Mouse (Mus musculus): ENCODE measurements around the gene Rtn4ip1. TPM values are rescaled to one million over a fixed set of nuclear protein-coding genes. Genes with fewer than 3 reads are reported as not detected.

The Rtn4ip1 gene
- 16.5 and 16.8 TPM in 2 replicates for polyA plus RNA-seq (2014; fragmentation: Nextera tagmentation; extraction: Ambion mirVana)

- Histone ChIP-seq H3K9ac (peak within 1 kb of the TSS; percentile 74), H3K4me3 (replicated peaks; ENCODE audit: low read length) (peak within 1 kb of the TSS; percentile 75), H3K4me1 (replicated peaks; ENCODE audit: control insufficient read depth, insufficient read depth, low read length) (peaks cover 15% of the 10 kb centered on the region), H3K36me3 (replicated peaks; ENCODE audit: control insufficient read depth, insufficient read depth) (no peaks in the 10 kb centered on the region), H3K27ac (peak within 1 kb of the TSS; percentile 73), H3K9me3 (ENCODE audit: control insufficient read depth, low read length) (no peaks in the 10 kb centered on the region), H3K27me3 (ENCODE audit: control insufficient read depth, insufficient read depth, low read length) (no peaks in the 10 kb centered on the region), H3K4me2 (replicated peaks) (peak within 1 kb of the TSS; percentile 80)
- ATAC-seq (ENCODE audit: low FRiP score) (peak; percentile 97), DNase-seq (ENCODE audit: low spot score) (peak; percentile 96)
- under 1% methylated on average over 40 of the region's 40 CpGs for WGBS
Observed at GRCm38 (mm10) chr10:43901578-43902194, at the start of gene Rtn4ip1, which contains the start of gene Qrsl1. Rtn4ip1 (plus strand) TSS chr10:43901807. Qrsl1 (minus strand) TSS chr10:43901745.

- no peak overlapping the region for H3K4me2 ChIP-seq (replicated peaks)
- no peak for DNase-seq (ENCODE audit: low spot score)
- H3K9me3 ChIP-seq (ENCODE audit: control insufficient read depth, low read length) = peaks cover 9% of the 10 kb centered on the region; the same call in 1 of the 2 replicates
- H3K4me3 ChIP-seq (replicated peaks; ENCODE audit: low read length) = no peak overlapping the region
- no peaks in the 10 kb centered on the region for H3K27me3 ChIP-seq (ENCODE audit: control insufficient read depth, insufficient read depth, low read length)
- no peak for ATAC-seq (ENCODE audit: low FRiP score)
- H3K4me1 ChIP-seq (replicated peaks; ENCODE audit: control insufficient read depth, insufficient read depth, low read length) = no peaks in the 10 kb centered on the region
- H3K9ac ChIP-seq = no peak overlapping the region
- no peak overlapping the region for H3K27ac ChIP-seq
- H3K36me3 ChIP-seq (replicated peaks; ENCODE audit: control insufficient read depth, insufficient read depth) = no peaks in the 10 kb centered on the region
- WGBS = 90% methylated on average over 5 of the region's 5 CpGs
Observed at GRCm38 (mm10) chr10:43851898-43852297, 49.7 kb upstream of the Rtn4ip1 start.

- 93% methylated on average over 9 of the region's 9 CpGs for WGBS
Observed at GRCm38 (mm10) chr10:43855916-43856315, 45.7 kb upstream of the Rtn4ip1 start.

GRCm38 (mm10) chr10:43856351-43856750 lies 45.3 kb upstream of the Rtn4ip1 start:
- no peak overlapping the region for H3K4me3 ChIP-seq (replicated peaks; ENCODE audit: low read length)
- H3K9ac ChIP-seq = no peak overlapping the region
- no peak overlapping the region for H3K4me2 ChIP-seq (replicated peaks)
- H3K9me3 ChIP-seq (ENCODE audit: control insufficient read depth, low read length) = peaks cover 9% of the 10 kb centered on the region; the same call in 1 of the 2 replicates
- 91% methylated on average over 3 of the region's 3 CpGs for WGBS
- no peak overlapping the region for H3K27ac ChIP-seq
- ATAC-seq (ENCODE audit: low FRiP score) (no peak), DNase-seq (ENCODE audit: low spot score) (no peak)
- no peaks in the 10 kb centered on the region for H3K36me3 ChIP-seq (replicated peaks; ENCODE audit: control insufficient read depth, insufficient read depth)
- H3K4me1 ChIP-seq (replicated peaks; ENCODE audit: control insufficient read depth, insufficient read depth, low read length) = no peaks in the 10 kb centered on the region
- no peaks in the 10 kb centered on the region for H3K27me3 ChIP-seq (ENCODE audit: control insufficient read depth, insufficient read depth, low read length)

More at GRCm38 (mm10) chr10:43855916-43856315, 45.7 kb upstream of the Rtn4ip1 start:
- H3K4me3 ChIP-seq (replicated peaks; ENCODE audit: low read length) = no peak overlapping the region
- DNase-seq (ENCODE audit: low spot score) = no peak
- H3K9ac ChIP-seq = no peak overlapping the region
- H3K36me3 ChIP-seq (replicated peaks; ENCODE audit: control insufficient read depth, insufficient read depth) = no peaks in the 10 kb centered on the region
- ATAC-seq (ENCODE audit: low FRiP score) = no peak
- peaks cover 9% of the 10 kb centered on the region; the same call in 1 of the 2 replicates for H3K9me3 ChIP-seq (ENCODE audit: control insufficient read depth, low read length)
- no peak overlapping the region for H3K27ac ChIP-seq
- no peaks in the 10 kb centered on the region for H3K27me3 ChIP-seq (ENCODE audit: control insufficient read depth, insufficient read depth, low read length)
- no peak overlapping the region for H3K4me2 ChIP-seq (replicated peaks)
- no peaks in the 10 kb centered on the region for H3K4me1 ChIP-seq (replicated peaks; ENCODE audit: control insufficient read depth, insufficient read depth, low read length)

GRCm38 (mm10) chr10:43870752-43871151 lies 30.9 kb upstream of the Rtn4ip1 start:
- peak; percentile 45 for DNase-seq (ENCODE audit: low spot score)
- H3K27ac ChIP-seq = no peak overlapping the region
- peaks cover 1% of the 10 kb centered on the region; the same call in 1 of the 2 replicates for H3K36me3 ChIP-seq (replicated peaks; ENCODE audit: control insufficient read depth, insufficient read depth)
- H3K4me3 ChIP-seq (replicated peaks; ENCODE audit: low read length) = no peak overlapping the region
- no peaks in the 10 kb centered on the region for H3K9me3 ChIP-seq (ENCODE audit: control insufficient read depth, low read length)
- no peaks in the 10 kb centered on the region for H3K27me3 ChIP-seq (ENCODE audit: control insufficient read depth, insufficient read depth, low read length)
- H3K4me1 ChIP-seq (replicated peaks; ENCODE audit: control insufficient read depth, insufficient read depth, low read length) = no peaks in the 10 kb centered on the region
- no peak overlapping the region for H3K4me2 ChIP-seq (replicated peaks)
- no peak for ATAC-seq (ENCODE audit: low FRiP score)
- 70% methylated on average over 10 of the region's 10 CpGs for WGBS
- no peak overlapping the region for H3K9ac ChIP-seq

- no peak overlapping the region for H3K4me2 ChIP-seq (replicated peaks)
- H3K9me3 ChIP-seq (ENCODE audit: control insufficient read depth, low read length) = no peaks in the 10 kb centered on the region
- H3K27me3 ChIP-seq (ENCODE audit: control insufficient read depth, insufficient read depth, low read length) = no peaks in the 10 kb centered on the region
- H3K4me1 ChIP-seq (replicated peaks; ENCODE audit: control insufficient read depth, insufficient read depth, low read length) = no peaks in the 10 kb centered on the region
- DNase-seq (ENCODE audit: low spot score) (no peak), ATAC-seq (ENCODE audit: low FRiP score) (no peak)
- H3K4me3 ChIP-seq (replicated peaks; ENCODE audit: low read length) = no peak overlapping the region
- 100% methylated on average over 1 of the region's 1 CpGs for WGBS
- H3K36me3 ChIP-seq (replicated peaks; ENCODE audit: control insufficient read depth, insufficient read depth) = peaks cover 8% of the 10 kb centered on the region
- no peak overlapping the region for H3K9ac ChIP-seq
- no peak overlapping the region for H3K27ac ChIP-seq
Observed at GRCm38 (mm10) chr10:43871458-43871857, 30.1 kb upstream of the Rtn4ip1 start.

GRCm38 (mm10) chr10:43887676-43888075 lies 13.9 kb upstream of the Rtn4ip1 start:
- no peaks in the 10 kb centered on the region for H3K27me3 ChIP-seq (ENCODE audit: control insufficient read depth, insufficient read depth, low read length)
- H3K4me2 ChIP-seq (replicated peaks) = no peak overlapping the region
- no peaks in the 10 kb centered on the region for H3K4me1 ChIP-seq (replicated peaks; ENCODE audit: control insufficient read depth, insufficient read depth, low read length)
- WGBS = 61% methylated on average over 9 of the region's 9 CpGs
- no peaks in the 10 kb centered on the region for H3K9me3 ChIP-seq (ENCODE audit: control insufficient read depth, low read length)
- H3K9ac ChIP-seq = no peak overlapping the region
- no peak overlapping the region for H3K4me3 ChIP-seq (replicated peaks; ENCODE audit: low read length)
- H3K36me3 ChIP-seq (replicated peaks; ENCODE audit: control insufficient read depth, insufficient read depth) = peaks cover 45% of the 10 kb centered on the region
- DNase-seq (ENCODE audit: low spot score) (no peak), ATAC-seq (ENCODE audit: low FRiP score) (no peak)
- H3K27ac ChIP-seq = no peak overlapping the region

GRCm38 (mm10) chr10:43888976-43889375 lies 12.6 kb upstream of the Rtn4ip1 start:
- WGBS = 91% methylated on average over 16 of the region's 16 CpGs
- DNase-seq (ENCODE audit: low spot score) = no peak
- no peak overlapping the region for H3K4me2 ChIP-seq (replicated peaks)

GRCm38 (mm10) chr10:43892971-43893370 lies 8.6 kb upstream of the Rtn4ip1 start:
- Histone ChIP-seq H3K9me3 (ENCODE audit: control insufficient read depth, low read length) (no peaks in the 10 kb centered on the region), H3K4me1 (replicated peaks; ENCODE audit: control insufficient read depth, insufficient read depth, low read length) (no peaks in the 10 kb centered on the region), H3K4me3 (replicated peaks; ENCODE audit: low read length) (no peak overlapping the region), H3K4me2 (replicated peaks) (no peak overlapping the region), H3K36me3 (replicated peaks; ENCODE audit: control insufficient read depth, insufficient read depth) (peaks cover 31% of the 10 kb centered on the region), H3K9ac (no peak overlapping the region), H3K27me3 (ENCODE audit: control insufficient read depth, insufficient read depth, low read length) (no peaks in the 10 kb centered on the region), H3K27ac (no peak overlapping the region)
- ATAC-seq (ENCODE audit: low FRiP score) = no peak
- no peak for DNase-seq (ENCODE audit: low spot score)
- 93% methylated on average over 4 of the region's 4 CpGs for WGBS

More at GRCm38 (mm10) chr10:43888976-43889375, 12.6 kb upstream of the Rtn4ip1 start:
- Histone ChIP-seq H3K4me1 (replicated peaks; ENCODE audit: control insufficient read depth, insufficient read depth, low read length) (no peaks in the 10 kb centered on the region), H3K9ac (no peak overlapping the region), H3K27ac (no peak overlapping the region), H3K36me3 (replicated peaks; ENCODE audit: control insufficient read depth, insufficient read depth) (peaks cover 52% of the 10 kb centered on the region), H3K27me3 (ENCODE audit: control insufficient read depth, insufficient read depth, low read length) (no peaks in the 10 kb centered on the region), H3K4me3 (replicated peaks; ENCODE audit: low read length) (no peak overlapping the region), H3K9me3 (ENCODE audit: control insufficient read depth, low read length) (no peaks in the 10 kb centered on the region)
- ATAC-seq (ENCODE audit: low FRiP score) = no peak
